Mouse (Mus musculus): Measurements from ENCODE around the gene Them5. TPM values are rescaled to one million over a fixed set of nuclear protein-coding genes. Genes with fewer than 3 reads are reported as not detected.

Them5 gene
- polyA plus RNA-seq, 1 experiment from 2014 or later: 0.17 TPM

- Histone ChIP-seq H3K9ac (ENCODE audit: low read depth, low read length) (no peak overlapping the region), H3K4me2 (no peak overlapping the region), H3K27ac (ENCODE audit: low read depth, low read length) (no peak overlapping the region), H3K4me3 (ENCODE audit: low read depth, low read length) (no peak overlapping the region), H3K9me3 (replicated peaks; ENCODE audit: control insufficient read depth, low read length) (no peaks in the 10 kb centered on the region), H3K4me1 (ENCODE audit: control insufficient read depth, insufficient read depth, low read length) (no peaks in the 10 kb centered on the region), H3K27me3 (ENCODE audit: control insufficient read depth, insufficient read depth, low read length) (no peaks in the 10 kb centered on the region), H3K36me3 (ENCODE audit: control insufficient read depth, insufficient read depth, low read length) (no peaks in the 10 kb centered on the region)
- WGBS (ENCODE audit: insufficient replicate concordance): 76% methylated on average over 10 of the region's 10 CpGs
- ATAC-seq (replicated peaks; ENCODE audit: insufficient number of reproducible peaks, low FRiP score, low TSS enrichment): no peak
These were observed 45.5 kb downstream of the Them5 start for GRCm38 (mm10) chr3:94387391-94387790.

- Histone ChIP-seq H3K9me3 (replicated peaks; ENCODE audit: control insufficient read depth, low read length) (no peaks in the 10 kb centered on the region), H3K36me3 (ENCODE audit: control insufficient read depth, insufficient read depth, low read length) (no peaks in the 10 kb centered on the region), H3K4me2 (no peak overlapping the region), H3K27me3 (ENCODE audit: control insufficient read depth, insufficient read depth, low read length) (no peaks in the 10 kb centered on the region), H3K9ac (ENCODE audit: low read depth, low read length) (no peak overlapping the region), H3K4me1 (ENCODE audit: control insufficient read depth, insufficient read depth, low read length) (no peaks in the 10 kb centered on the region), H3K27ac (ENCODE audit: low read depth, low read length) (no peak overlapping the region), H3K4me3 (ENCODE audit: low read depth, low read length) (no peak overlapping the region)
- no peak for ATAC-seq (replicated peaks; ENCODE audit: insufficient number of reproducible peaks, low FRiP score, low TSS enrichment)
- 69% methylated on average over 5 of the region's 5 CpGs for WGBS (ENCODE audit: insufficient replicate concordance)
These were observed 46.1 kb downstream of the Them5 start for GRCm38 (mm10) chr3:94388047-94388446.

GRCm38 (mm10) chr3:94389420-94389819, 47.5 kb downstream of the Them5 start:
- Histone ChIP-seq H3K36me3 (ENCODE audit: control insufficient read depth, insufficient read depth, low read length) (no peaks in the 10 kb centered on the region), H3K27ac (ENCODE audit: low read depth, low read length) (no peak overlapping the region), H3K4me1 (ENCODE audit: control insufficient read depth, insufficient read depth, low read length) (no peaks in the 10 kb centered on the region), H3K4me2 (no peak overlapping the region), H3K9ac (ENCODE audit: low read depth, low read length) (no peak overlapping the region), H3K27me3 (ENCODE audit: control insufficient read depth, insufficient read depth, low read length) (no peaks in the 10 kb centered on the region), H3K9me3 (replicated peaks; ENCODE audit: control insufficient read depth, low read length) (no peaks in the 10 kb centered on the region), H3K4me3 (ENCODE audit: low read depth, low read length) (no peak overlapping the region)
- no peak for ATAC-seq (replicated peaks; ENCODE audit: insufficient number of reproducible peaks, low FRiP score, low TSS enrichment)
- 87% methylated on average over 16 of the region's 16 CpGs for WGBS (ENCODE audit: insufficient replicate concordance)

- Histone ChIP-seq H3K4me2 (no peak overlapping the region), H3K9ac (ENCODE audit: low read depth, low read length) (no peak overlapping the region)
- 76% methylated on average over 5 of the region's 5 CpGs for WGBS (ENCODE audit: insufficient replicate concordance)
These were observed 49.1 kb downstream of the Them5 start for GRCm38 (mm10) chr3:94391001-94391400.

GRCm38 (mm10) chr3:94392128-94392527, 50.2 kb downstream of the Them5 start:
- H3K27ac ChIP-seq (ENCODE audit: low read depth, low read length): no peak overlapping the region
- no peaks in the 10 kb centered on the region for H3K4me1 ChIP-seq (ENCODE audit: control insufficient read depth, insufficient read depth, low read length)
- no peak for ATAC-seq (replicated peaks; ENCODE audit: insufficient number of reproducible peaks, low FRiP score, low TSS enrichment)
- no peak overlapping the region for H3K9ac ChIP-seq (ENCODE audit: low read depth, low read length)
- 61% methylated on average over 2 of the region's 2 CpGs for WGBS (ENCODE audit: insufficient replicate concordance)
- H3K4me2 ChIP-seq: no peak overlapping the region
- H3K27me3 ChIP-seq (ENCODE audit: control insufficient read depth, insufficient read depth, low read length): peaks cover 6% of the 10 kb centered on the region
- H3K4me3 ChIP-seq (ENCODE audit: low read depth, low read length): no peak overlapping the region
- no peaks in the 10 kb centered on the region for H3K9me3 ChIP-seq (replicated peaks; ENCODE audit: control insufficient read depth, low read length)
- no peaks in the 10 kb centered on the region for H3K36me3 ChIP-seq (ENCODE audit: control insufficient read depth, insufficient read depth, low read length)

More at GRCm38 (mm10) chr3:94391001-94391400, 49.1 kb downstream of the Them5 start:
- Histone ChIP-seq H3K27ac (ENCODE audit: low read depth, low read length) (no peak overlapping the region), H3K27me3 (ENCODE audit: control insufficient read depth, insufficient read depth, low read length) (no peaks in the 10 kb centered on the region), H3K36me3 (ENCODE audit: control insufficient read depth, insufficient read depth, low read length) (no peaks in the 10 kb centered on the region), H3K9me3 (replicated peaks; ENCODE audit: control insufficient read depth, low read length) (no peaks in the 10 kb centered on the region), H3K4me3 (ENCODE audit: low read depth, low read length) (no peak overlapping the region), H3K4me1 (ENCODE audit: control insufficient read depth, insufficient read depth, low read length) (no peaks in the 10 kb centered on the region)
- ATAC-seq (replicated peaks; ENCODE audit: insufficient number of reproducible peaks, low FRiP score, low TSS enrichment): no peak

GRCm38 (mm10) chr3:94393049-94393448, 51.1 kb downstream of the Them5 start:
- no peak overlapping the region for H3K4me3 ChIP-seq (ENCODE audit: low read depth, low read length)
- H3K27me3 ChIP-seq (ENCODE audit: control insufficient read depth, insufficient read depth, low read length): peaks cover 15% of the 10 kb centered on the region
- H3K4me1 ChIP-seq (ENCODE audit: control insufficient read depth, insufficient read depth, low read length): no peaks in the 10 kb centered on the region
- 65% methylated on average over 4 of the region's 4 CpGs for WGBS (ENCODE audit: insufficient replicate concordance)
- no peaks in the 10 kb centered on the region for H3K36me3 ChIP-seq (ENCODE audit: control insufficient read depth, insufficient read depth, low read length)
- no peak overlapping the region for H3K27ac ChIP-seq (ENCODE audit: low read depth, low read length)
- ATAC-seq (replicated peaks; ENCODE audit: insufficient number of reproducible peaks, low FRiP score, low TSS enrichment): no peak
- no peak overlapping the region for H3K9ac ChIP-seq (ENCODE audit: low read depth, low read length)
- H3K4me2 ChIP-seq: no peak overlapping the region
- no peaks in the 10 kb centered on the region for H3K9me3 ChIP-seq (replicated peaks; ENCODE audit: control insufficient read depth, low read length)

- 58% methylated on average over 1 of the region's 1 CpGs for WGBS (ENCODE audit: insufficient replicate concordance)
- no peak overlapping the region for H3K9ac ChIP-seq (ENCODE audit: low read depth, low read length)
- H3K9me3 ChIP-seq (replicated peaks; ENCODE audit: control insufficient read depth, low read length): no peaks in the 10 kb centered on the region
- no peak overlapping the region for H3K4me2 ChIP-seq
- no peaks in the 10 kb centered on the region for H3K36me3 ChIP-seq (ENCODE audit: control insufficient read depth, insufficient read depth, low read length)
- peaks cover 4% of the 10 kb centered on the region; the same call in 1 of the 2 replicates for H3K4me1 ChIP-seq (ENCODE audit: control insufficient read depth, insufficient read depth, low read length)
- no peak for ATAC-seq (replicated peaks; ENCODE audit: insufficient number of reproducible peaks, low FRiP score, low TSS enrichment)
- H3K27me3 ChIP-seq (ENCODE audit: control insufficient read depth, insufficient read depth, low read length): peaks cover 43% of the 10 kb centered on the region
- H3K27ac ChIP-seq (ENCODE audit: low read depth, low read length): no peak overlapping the region
- H3K4me3 ChIP-seq (ENCODE audit: low read depth, low read length): no peak overlapping the region
These were observed 54.4 kb downstream of the Them5 start for GRCm38 (mm10) chr3:94396336-94396735.

- Histone ChIP-seq H3K4me1 (ENCODE audit: control insufficient read depth, insufficient read depth, low read length) (peaks cover 4% of the 10 kb centered on the region; the same call in 1 of the 2 replicates), H3K9me3 (replicated peaks; ENCODE audit: control insufficient read depth, low read length) (no peaks in the 10 kb centered on the region), H3K4me3 (ENCODE audit: low read depth, low read length) (no peak overlapping the region), H3K27ac (ENCODE audit: low read depth, low read length) (no peak overlapping the region), H3K27me3 (ENCODE audit: control insufficient read depth, insufficient read depth, low read length) (peaks cover 48% of the 10 kb centered on the region), H3K9ac (ENCODE audit: low read depth, low read length) (no peak overlapping the region), H3K4me2 (no peak overlapping the region), H3K36me3 (ENCODE audit: control insufficient read depth, insufficient read depth, low read length) (no peaks in the 10 kb centered on the region)
- ATAC-seq (replicated peaks; ENCODE audit: insufficient number of reproducible peaks, low FRiP score, low TSS enrichment): no peak
- WGBS (ENCODE audit: insufficient replicate concordance): 66% methylated on average over 4 of the region's 4 CpGs
These were observed 55.0 kb downstream of the Them5 start for GRCm38 (mm10) chr3:94396851-94397250.

Measured in heart, embryonic 11.5 days (tissue).